12 mouse cellular contexts compared by ENCODE assay signal in the genomic region with DNA sequence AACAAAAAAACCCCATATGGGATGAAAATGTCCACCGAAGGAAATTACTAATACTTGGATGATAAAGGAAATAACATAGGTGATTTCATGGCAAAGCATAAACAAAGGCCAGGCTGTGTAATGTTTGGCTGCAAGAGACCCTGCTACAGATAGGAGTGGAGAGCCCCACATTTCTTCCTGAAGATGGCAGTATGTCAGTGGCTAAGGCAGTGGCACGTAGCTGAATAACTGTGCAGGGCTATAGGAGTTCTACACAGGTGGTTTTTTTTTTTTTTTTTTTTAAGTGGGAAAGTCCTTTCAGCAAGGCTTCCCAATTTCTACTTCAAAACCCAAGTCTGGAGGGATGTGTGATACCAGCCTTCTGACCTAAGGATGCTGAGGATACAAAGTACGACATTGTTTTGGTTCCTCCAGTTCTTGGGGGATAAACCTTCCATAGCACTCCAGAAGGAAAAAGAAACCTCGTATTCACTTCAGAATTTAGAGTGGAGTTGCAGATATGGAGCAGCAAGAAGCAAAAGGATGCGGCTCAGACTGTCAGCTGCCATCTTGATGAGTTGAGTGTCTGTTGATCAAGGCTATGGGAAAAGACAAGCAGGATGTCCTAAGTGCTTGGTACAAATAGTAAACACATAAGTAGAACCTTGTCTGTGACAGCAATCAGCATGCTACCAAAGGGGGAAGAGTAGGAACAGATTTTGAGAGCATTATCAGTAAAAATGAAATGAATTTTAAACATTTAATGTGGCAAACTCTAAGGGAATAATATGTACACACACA. TPM values are rescaled to one million over a fixed set of nuclear protein-coding genes. Genes with fewer than 3 reads are reported as not detected.
DNase-seq lines count a peak whose midpoint lies in the region; ATAC-seq and TF ChIP-seq lines count a peak whose summit lies in the region.
"Had no signal": no experiment of that assay in that cellular context is flagged by ENCODE, and none has a peak within 500 bp of the region (broad histone marks: within the 10 kb centered on the region; RNA-seq: fewer than 3 reads in every experiment).

No protein-coding gene starts in this region.

- no peaks in the 10 kb centered on the region for H3K27me3 ChIP-seq in Patski
- no peaks in the 10 kb centered on the region for H3K27me3 ChIP-seq in kidney, postnatal 0 days (ENCODE audit: insufficient read depth, low read length)
- H3K27me3 ChIP-seq: neural tube, embryonic 13.5 days had no signal

- CTCF ChIA-PET in Patski (lab: Charles Lee) = no interaction called here

- H3K36me3 ChIP-seq in kidney, postnatal 0 days (ENCODE audit: insufficient read depth, low read length) = no peaks in the 10 kb centered on the region
- H3K36me3 ChIP-seq: neural tube, embryonic 13.5 days had no signal

- no peaks in the 10 kb centered on the region for H3K4me1 ChIP-seq in kidney, postnatal 0 days (replicated peaks; ENCODE audit: insufficient read depth, low read length)
- H3K4me1 ChIP-seq: neural tube, embryonic 13.5 days had no signal

- H3K4me2 ChIP-seq in kidney, postnatal 0 days (ENCODE audit: low read length) = no peak overlapping the region
- H3K4me2 ChIP-seq: neural tube, embryonic 13.5 days had no signal

- H3K27ac ChIP-seq in kidney, postnatal 0 days = no peak overlapping the region
- H3K27ac ChIP-seq: neural tube, embryonic 13.5 days had no signal

- POLR2A ChIA-PET in Patski (lab: Charles Lee) = no interaction called here

- H3K9me3 ChIP-seq in kidney, postnatal 0 days (replicated peaks; ENCODE audit: low read length) = no peaks in the 10 kb centered on the region
- H3K9me3 ChIP-seq: neural tube, embryonic 13.5 days had no signal

- TF ChIP-seq CTCF in Patski (IDR thresholded peaks at IDR 0.05) = peak; percentile 45
- peak; percentile 72 for TF ChIP-seq CTCF in kidney, postnatal 0 days (IDR thresholded peaks at IDR 0.05; ENCODE audit: low read depth)

- DNase-seq in cerebellum, postnatal 10 days = peak; percentile 40 to 47
- no peak for DNase-seq in cerebellum, adult 18-20 months
- DNase-seq in left cerebral cortex, postnatal 25 days (ENCODE audit: low spot score in 2 of 2) = peak; percentile 12 to 24
- DNase-seq in left cerebral cortex, adult 9 months (ENCODE audit: low spot score in 2 of 2) = no peak
- DNase-seq in Patski (ENCODE audit: low read depth, low spot score) = no peak
- DNase-seq in kidney, postnatal 0 days (ENCODE audit: low spot score) = peak; percentile 73
- DNase-seq in frontal cortex, postnatal 14 days (ENCODE audit: low spot score in 2 of 2) = no peak
- DNase-seq: heart, adult 11 months; thymus, adult 18-20 months had no signal

- no peak overlapping the region for H3K9ac ChIP-seq in kidney, postnatal 0 days (ENCODE audit: low read depth, low read length)
- H3K9ac ChIP-seq: neural tube, embryonic 13.5 days had no signal

- intact Hi-C loops in left cerebral cortex, postnatal 25 days (cut with DNase I) = no loop called here

- no peak overlapping the region for H3K4me3 ChIP-seq in kidney, postnatal 0 days (replicated peaks; ENCODE audit: low read depth, low read length)
- H3K4me3 ChIP-seq: neural tube, embryonic 13.5 days had no signal

- ATAC-seq in Patski = no peak
- no peak for ATAC-seq in kidney, postnatal 0 days (replicated peaks; ENCODE audit: low FRiP score, low read depth)
- no peak for ATAC-seq in megakaryocyte-erythroid progenitor cell, adult 5-6 weeks (replicated peaks; ENCODE audit: low FRiP score, low TSS enrichment, poor library complexity, severe bottlenecking)

- 65% methylated on average over 5 of the region's 5 CpGs for WGBS in kidney, postnatal 0 days

- in situ Hi-C loops in Patski (cut with MboI; ENCODE audit: low pct_unique_long_range_greater_than_20kb) = no loop called here

RNA-seq across cellular contexts. Expression of a gene that starts 48.2 kb away (rescaled TPM):
- not detected for total RNA-seq in left cerebral cortex, postnatal 25 days (2021)
- not detected for polyA plus RNA-seq in Patski (2021)
- polyA plus RNA-seq in kidney, postnatal 0 days (2015; fragmentation: Nextera tagmentation; extraction: Ambion mirVana) = not detected in 2 replicates
- total RNA-seq in megakaryocyte-erythroid progenitor cell, adult 5-6 weeks (2014; fragmentation: Nextera tagmentation) = not detected in 2 replicates
- not detected in 2 replicates for total RNA-seq in megakaryocyte-erythroid progenitor cell, adult 5-6 weeks (2017)
- total RNA-seq: left cerebral cortex, postnatal 10 days had no signal
- polyA plus RNA-seq: neural tube, embryonic 13.5 days had no signal

Comparison
In these comparisons a context has a peak if more than half of its experiments do, and no peak if none do; other contexts are left out.
1. DNase-seq: peak in cerebellum, postnatal 10 days (2 of 2), left cerebral cortex, postnatal 25 days (2 of 2) and kidney, postnatal 0 days (single experiment); none in cerebellum, adult 18-20 months (0 of 2), left cerebral cortex, adult 9 months (0 of 2), Patski (single experiment) and frontal cortex, postnatal 14 days (0 of 2).